Mouse (Mus musculus) midbrain, embryonic 14.5 days (tissue): ENCODE measurements at regions not wholly inside any gene's neighbourhood (a gene's known extent, or its start where the extent isn't known, plus 50 kb on each side); places are given as distances from the start of the nearest gene placed in this dataset.

ENCODE experiments used
- ATAC-seq: fragments of 200-750 bp; cut with Nextera tagmentation; 2 replicates; pipeline ENCODE4 v1.8.0; 2017; ENCODE audit warnings: moderate number of reproducible peaks, moderate library complexity; ENCODE audit not compliant: low FRiP score, low TSS enrichment
- DNase-seq: peaks from one replicate; pipeline ENCODE4 v3.0.0-alpha.2; 2015
- H3K27ac ChIP-seq: fragments of 300-500 bp; sonication (generic); replicated peaks from 2 replicates; pipeline ENCODE4 v1.5.1; 2014; ENCODE audit warnings: mild to moderate bottlenecking, low read depth, low read length, moderate library complexity
- H3K27me3 ChIP-seq: fragments of 300-500 bp; sonication (generic); 2 replicates; pipeline ENCODE4 v1.6.1; 2014; ENCODE audit warnings: low read length, control low read depth, mixed read lengths; ENCODE audit not compliant: control insufficient read depth, insufficient read depth
- H3K36me3 ChIP-seq: fragments of 300-500 bp; sonication (generic); 2 replicates; pipeline ENCODE4 v1.6.1; 2014; ENCODE audit warnings: low read length, control low read depth; ENCODE audit not compliant: control insufficient read depth, insufficient read depth
- H3K4me1 ChIP-seq: fragments of 300-500 bp; sonication (generic); 2 replicates; pipeline ENCODE4 v1.6.1; 2014; ENCODE audit warnings: mild to moderate bottlenecking, antibody characterized with exemption, low read length, control low read depth; ENCODE audit not compliant: control insufficient read depth, insufficient read depth
- H3K4me2 ChIP-seq: fragments of 300-500 bp; sonication (generic); 2 replicates; pipeline ENCODE4 v1.6.1; 2014; ENCODE audit warnings: mild to moderate bottlenecking, low read length, moderate library complexity
- H3K4me3 ChIP-seq: fragments of 300-500 bp; sonication (generic); replicated peaks from 2 replicates; pipeline ENCODE4 v1.5.1; 2014; ENCODE audit warnings: low read depth, low read length
- H3K9ac ChIP-seq: fragments of 300-500 bp; sonication (generic); replicated peaks from 2 replicates; pipeline ENCODE4 v1.6.1; 2014; ENCODE audit warnings: mild to moderate bottlenecking, low read length, moderate library complexity
- H3K9me3 ChIP-seq: fragments of 300-500 bp; sonication (generic); 2 replicates; pipeline ENCODE4 v1.6.1; 2016; ENCODE audit warnings: low read length, control low read depth, mixed read lengths; ENCODE audit not compliant: control insufficient read depth
- WGBS: fragments of 180-500 bp; shearing (Covaris S2); extraction: QIAGEN DNeasy Blood & Tissue Kit; methylation state at CpG from one replicate; pipeline ENCODE4 v1.1.7; 2014; 5-methylcytosine and 5-hydroxymethylcytosine counted together

- DNase-seq (no peak), ATAC-seq (no peak)
- WGBS = 76% methylated on average over 1 of the region's 1 CpGs
- Histone ChIP-seq H3K4me2 (no peak overlapping the region), H3K4me1 (no peaks in the 10 kb centered on the region), H3K9ac (no peak overlapping the region), H3K27me3 (no peaks in the 10 kb centered on the region), H3K4me3 (no peak overlapping the region), H3K36me3 (no peaks in the 10 kb centered on the region), H3K9me3 (no peaks in the 10 kb centered on the region), H3K27ac (no peak overlapping the region)
Measured at GRCm38 (mm10) chr3:82265941-82266340, 91.9 kb upstream of the Map9 start.

- Histone ChIP-seq H3K27ac (no peak overlapping the region), H3K9ac (no peak overlapping the region), H3K9me3 (no peaks in the 10 kb centered on the region), H3K36me3 (no peaks in the 10 kb centered on the region), H3K4me3 (no peak overlapping the region), H3K4me2 (no peak overlapping the region), H3K4me1 (no peaks in the 10 kb centered on the region), H3K27me3 (no peaks in the 10 kb centered on the region)
- ATAC-seq (no peak), DNase-seq (no peak)
- 88% methylated on average over 3 of the region's 3 CpGs for WGBS
Measured at GRCm38 (mm10) chr3:82261976-82262375, 95.9 kb upstream of the Map9 start.

GRCm38 (mm10) chr3:82259986-82260652 lies 97.7 kb upstream of the Map9 start:
- no peaks in the 10 kb centered on the region for H3K36me3 ChIP-seq
- no peak overlapping the region for H3K27ac ChIP-seq
- H3K9ac ChIP-seq = no peak overlapping the region
- DNase-seq (no peak), ATAC-seq (no peak)
- H3K4me2 ChIP-seq = no peak overlapping the region
- H3K4me3 ChIP-seq = no peak overlapping the region
- H3K27me3 ChIP-seq = no peaks in the 10 kb centered on the region
- 88% methylated on average over 4 of the region's 4 CpGs for WGBS
- H3K9me3 ChIP-seq = no peaks in the 10 kb centered on the region
- H3K4me1 ChIP-seq = no peaks in the 10 kb centered on the region

GRCm38 (mm10) chr3:82250796-82251261 lies 105.2 kb upstream of the Gucy1a1 start:
- peak; percentile 61 for DNase-seq
- Histone ChIP-seq H3K9ac (no peak overlapping the region), H3K4me1 (0 out of 2 replicates have a peak, but pooled peaks cover 2% of the 10 kb centered on the region), H3K27me3 (no peaks in the 10 kb centered on the region), H3K4me2 (peak overlapping the region; percentile 7; the same call in 1 of the 2 replicates), H3K36me3 (no peaks in the 10 kb centered on the region), H3K9me3 (no peaks in the 10 kb centered on the region), H3K4me3 (no peak overlapping the region), H3K27ac (peak overlapping the region; percentile 76)
- 45% methylated on average over 3 of the region's 3 CpGs for WGBS
- peak; percentile 39; the same call in 1 of the 2 replicates for ATAC-seq

GRCm38 (mm10) chr3:82249968-82250795 lies 104.6 kb upstream of the Gucy1a1 start:
- Histone ChIP-seq H3K4me2 (peak overlapping the region; percentile 7), H3K9ac (no peak overlapping the region)
- peak; percentile 60 for DNase-seq

GRCm38 (mm10) chr3:82236377-82237057 lies 90.9 kb upstream of the Gucy1a1 start:
- no peak overlapping the region for H3K4me2 ChIP-seq
- no peaks in the 10 kb centered on the region for H3K9me3 ChIP-seq
- H3K36me3 ChIP-seq = no peaks in the 10 kb centered on the region
- peak; percentile 80 for DNase-seq
- H3K4me3 ChIP-seq = no peak overlapping the region
- H3K27ac ChIP-seq = peak overlapping the region; percentile 5
- WGBS = 39% methylated on average over 2 of the region's 2 CpGs
- H3K9ac ChIP-seq = no peak overlapping the region
- H3K4me1 ChIP-seq = peaks cover 10% of the 10 kb centered on the region; the same call in 1 of the 2 replicates
- H3K27me3 ChIP-seq = no peaks in the 10 kb centered on the region
- ATAC-seq = no peak

More at GRCm38 (mm10) chr3:82249968-82250795, 104.6 kb upstream of the Gucy1a1 start:
- Histone ChIP-seq H3K27ac (peak overlapping the region; percentile 76), H3K4me1 (0 out of 2 replicates have a peak, but pooled peaks cover 2% of the 10 kb centered on the region), H3K9me3 (no peaks in the 10 kb centered on the region), H3K27me3 (no peaks in the 10 kb centered on the region), H3K4me3 (no peak overlapping the region), H3K36me3 (no peaks in the 10 kb centered on the region)
- 38% methylated on average over 6 of the region's 6 CpGs for WGBS
- ATAC-seq = peak; percentile 74; the same call in 1 of the 2 replicates

GRCm38 (mm10) chr3:82234306-82234705 lies 88.7 kb upstream of the Gucy1a1 start:
- no peak overlapping the region for H3K4me3 ChIP-seq
- peaks cover 10% of the 10 kb centered on the region; the same call in 1 of the 2 replicates for H3K4me1 ChIP-seq
- no peak overlapping the region for H3K27ac ChIP-seq
- no peak overlapping the region for H3K9ac ChIP-seq
- no peaks in the 10 kb centered on the region for H3K9me3 ChIP-seq
- DNase-seq (no peak), ATAC-seq (no peak)
- H3K36me3 ChIP-seq = no peaks in the 10 kb centered on the region
- no peak overlapping the region for H3K4me2 ChIP-seq
- H3K27me3 ChIP-seq = no peaks in the 10 kb centered on the region

- 93% methylated on average over 1 of the region's 1 CpGs for WGBS
- no peaks in the 10 kb centered on the region for H3K36me3 ChIP-seq
- no peak overlapping the region for H3K27ac ChIP-seq
- no peak for DNase-seq
- H3K9ac ChIP-seq = no peak overlapping the region
- H3K4me3 ChIP-seq = no peak overlapping the region
- H3K27me3 ChIP-seq = no peaks in the 10 kb centered on the region
- no peak overlapping the region for H3K4me2 ChIP-seq
- no peak for ATAC-seq
- H3K4me1 ChIP-seq = no peaks in the 10 kb centered on the region
- H3K9me3 ChIP-seq = no peaks in the 10 kb centered on the region
Measured at GRCm38 (mm10) chr3:82223379-82223778, 77.8 kb upstream of the Gucy1a1 start.
